ENCODE assay signal across 21 mouse cellular contexts in genomic region chr11:68209506-68209905, GRCm38 (mm10).
DNase-seq lines count a peak whose midpoint lies in the region; ATAC-seq and TF ChIP-seq lines count a peak whose summit lies in the region.
"Had no signal": no experiment of that assay in that cellular context is flagged by ENCODE, and none has a peak within 500 bp of the region (broad histone marks: within the 10 kb centered on the region; RNA-seq: fewer than 3 reads in every experiment).

No protein-coding gene starts in this region.

- peak overlapping the region; percentile 72; the same call in 1 of the 2 replicates for H3K27ac ChIP-seq in stomach, embryonic 14.5 days (ENCODE audit: low read length)
- H3K27ac ChIP-seq in stomach, postnatal 0 days (replicated peaks): no peak overlapping the region; the same call in 1 of the 2 replicates
- peak overlapping the region; percentile 63 for H3K27ac ChIP-seq in intestine, embryonic 16.5 days (ENCODE audit: low read length)
- peak overlapping the region; percentile 82 for H3K27ac ChIP-seq in stomach, embryonic 16.5 days (ENCODE audit: low read length)
- no peak overlapping the region for H3K27ac ChIP-seq in midbrain, embryonic 10.5 days (replicated peaks)
- H3K27ac ChIP-seq: embryonic facial prominence, embryonic 12.5 days; forebrain, embryonic 15.5 days; heart, adult 2 months; heart, embryonic 15.5 days; hindbrain, embryonic 10.5 days; hindbrain, embryonic 15.5 days had no signal

- ATAC-seq in stomach, embryonic 14.5 days (ENCODE audit: insufficient number of reproducible peaks, insufficient read depth, low FRiP score, low read depth): no peak
- no peak for ATAC-seq in stomach, postnatal 0 days (ENCODE audit: low FRiP score, low TSS enrichment)
- peak; percentile 58; the same call in 1 of the 2 replicates for ATAC-seq in granulocyte monocyte progenitor cell, adult 5-6 weeks (replicated peaks; ENCODE audit: poor library complexity, severe bottlenecking)
- ATAC-seq in intestine, embryonic 16.5 days: no peak
- ATAC-seq in stomach, embryonic 16.5 days (ENCODE audit: insufficient read depth, low FRiP score): no peak
- ATAC-seq: activated CD4-positive, CD25-positive, alpha-beta regulatory T cell, adult 4 months; forebrain, embryonic 15.5 days; Patski had no signal

- H3K4me1 ChIP-seq in stomach, embryonic 14.5 days (ENCODE audit: control insufficient read depth, insufficient read depth, low read length): peaks cover 26% of the 10 kb centered on the region; the same call in 1 of the 2 replicates
- no peaks in the 10 kb centered on the region; the same call in 1 of the 2 replicates for H3K4me1 ChIP-seq in stomach, postnatal 0 days (replicated peaks; ENCODE audit: control insufficient read depth, insufficient read depth)
- peaks cover 32% of the 10 kb centered on the region for H3K4me1 ChIP-seq in intestine, embryonic 16.5 days (ENCODE audit: control insufficient read depth, insufficient read depth, low read length)
- peaks cover 37% of the 10 kb centered on the region for H3K4me1 ChIP-seq in stomach, embryonic 16.5 days (ENCODE audit: control insufficient read depth, insufficient read depth, low read length)
- peaks cover 58% of the 10 kb centered on the region for H3K4me1 ChIP-seq in midbrain, embryonic 10.5 days
- H3K4me1 ChIP-seq: forebrain, embryonic 15.5 days had no signal

- no peaks in the 10 kb centered on the region for H3K27me3 ChIP-seq in stomach, embryonic 14.5 days (ENCODE audit: control insufficient read depth, insufficient read depth, low read length)
- no peaks in the 10 kb centered on the region for H3K27me3 ChIP-seq in stomach, postnatal 0 days (ENCODE audit: control insufficient read depth, insufficient read depth, low read length)
- no peaks in the 10 kb centered on the region for H3K27me3 ChIP-seq in intestine, embryonic 16.5 days (replicated peaks; ENCODE audit: control insufficient read depth, insufficient read depth, low read length)
- H3K27me3 ChIP-seq in stomach, embryonic 16.5 days (ENCODE audit: control insufficient read depth, insufficient read depth, low read length): no peaks in the 10 kb centered on the region
- H3K27me3 ChIP-seq in midbrain, embryonic 10.5 days (ENCODE audit: low read depth, poor library complexity, severe bottlenecking): 0 out of 2 replicates have a peak, but pooled peaks cover 16% of the 10 kb centered on the region
- H3K27me3 ChIP-seq: CH12.LX; embryonic facial prominence, embryonic 12.5 days; forebrain, embryonic 15.5 days; heart, embryonic 15.5 days; hindbrain, embryonic 15.5 days; Patski had no signal

- TF ChIP-seq EP300 in stomach, postnatal 0 days (optimal IDR thresholded peaks at IDR 0.05): no peak

- H3K4me2 ChIP-seq in stomach, embryonic 14.5 days (replicated peaks; ENCODE audit: low read depth, low read length): no peak overlapping the region
- H3K4me2 ChIP-seq in stomach, postnatal 0 days (replicated peaks; ENCODE audit: low read depth): no peak overlapping the region
- H3K4me2 ChIP-seq in intestine, embryonic 16.5 days (ENCODE audit: low read depth, low read length): no peak overlapping the region
- no peak overlapping the region for H3K4me2 ChIP-seq in stomach, embryonic 16.5 days (ENCODE audit: low read depth, low read length)
- H3K4me2 ChIP-seq: embryonic facial prominence, embryonic 12.5 days; forebrain, embryonic 15.5 days; heart, embryonic 11.5 days; heart, embryonic 15.5 days; hindbrain, embryonic 15.5 days had no signal

- WGBS in stomach, embryonic 14.5 days: 82% methylated on average over 4 of the region's 4 CpGs
- 72% methylated on average over 4 of the region's 4 CpGs for WGBS in stomach, postnatal 0 days
- WGBS in intestine, embryonic 16.5 days: 80% methylated on average over 4 of the region's 4 CpGs
- 56% methylated on average over 4 of the region's 4 CpGs for WGBS in stomach, embryonic 16.5 days
- 96% methylated on average over 4 of the region's 4 CpGs for WGBS in midbrain, embryonic 10.5 days

- no peak for TF ChIP-seq CTCF in stomach, postnatal 0 days (IDR thresholded peaks at IDR 0.05; ENCODE audit: low read depth)

- H3K4me3 ChIP-seq in stomach, embryonic 14.5 days (ENCODE audit: low read depth, low read length): no peak overlapping the region
- H3K4me3 ChIP-seq in stomach, postnatal 0 days (ENCODE audit: low read depth, low read length): no peak overlapping the region
- H3K4me3 ChIP-seq in intestine, embryonic 16.5 days (ENCODE audit: low read length): no peak overlapping the region
- no peak overlapping the region for H3K4me3 ChIP-seq in stomach, embryonic 16.5 days (replicated peaks; ENCODE audit: low read length)
- no peak overlapping the region for H3K4me3 ChIP-seq in midbrain, embryonic 10.5 days
- H3K4me3 ChIP-seq: embryonic facial prominence, embryonic 12.5 days; forebrain, embryonic 15.5 days; heart, adult 2 months; heart, embryonic 15.5 days; hindbrain, embryonic 10.5 days; hindbrain, embryonic 15.5 days had no signal

- H3K9me3 ChIP-seq in stomach, embryonic 14.5 days (ENCODE audit: control insufficient read depth, low read depth, low read length): no peaks in the 10 kb centered on the region
- H3K9me3 ChIP-seq in stomach, postnatal 0 days (ENCODE audit: control insufficient read depth, low read length): no peaks in the 10 kb centered on the region
- no peaks in the 10 kb centered on the region for H3K9me3 ChIP-seq in intestine, embryonic 16.5 days (ENCODE audit: control insufficient read depth, low read length)
- H3K9me3 ChIP-seq in stomach, embryonic 16.5 days (replicated peaks; ENCODE audit: control insufficient read depth, low read length): no peaks in the 10 kb centered on the region
- no peaks in the 10 kb centered on the region for H3K9me3 ChIP-seq in midbrain, embryonic 10.5 days (replicated peaks)
- H3K9me3 ChIP-seq: embryonic facial prominence, embryonic 12.5 days; forebrain, embryonic 15.5 days; heart, embryonic 15.5 days; hindbrain, embryonic 10.5 days; hindbrain, embryonic 15.5 days had no signal

- 0 out of 2 replicates have a peak, but pooled peaks cover 3% of the 10 kb centered on the region for H3K36me3 ChIP-seq in stomach, embryonic 14.5 days (ENCODE audit: control insufficient read depth, insufficient read depth, low read length)
- no peaks in the 10 kb centered on the region for H3K36me3 ChIP-seq in stomach, postnatal 0 days (ENCODE audit: control insufficient read depth, insufficient read depth, low read length)
- no peaks in the 10 kb centered on the region for H3K36me3 ChIP-seq in intestine, embryonic 16.5 days (ENCODE audit: control insufficient read depth, insufficient read depth, low read length)
- no peaks in the 10 kb centered on the region for H3K36me3 ChIP-seq in stomach, embryonic 16.5 days (ENCODE audit: control insufficient read depth, insufficient read depth, low read length)
- peaks cover 82% of the 10 kb centered on the region for H3K36me3 ChIP-seq in midbrain, embryonic 10.5 days
- H3K36me3 ChIP-seq: embryonic facial prominence, embryonic 12.5 days; forebrain, embryonic 15.5 days; hindbrain, embryonic 15.5 days had no signal

- no peak for DNase-seq in stomach, postnatal 0 days (ENCODE audit: low spot score)
- no peak for DNase-seq in adrenal gland, adult 2 months
- no peak for DNase-seq in midbrain, embryonic 10.5 days (ENCODE audit: low spot score)
- DNase-seq: adrenal gland, postnatal 25 days; cerebellum, adult 2 months; cerebellum, postnatal 10 days; heart, adult 2 months; heart, postnatal 14 days had no signal

- no peak overlapping the region for H3K9ac ChIP-seq in stomach, embryonic 14.5 days (replicated peaks; ENCODE audit: low read depth, low read length)
- no peak overlapping the region for H3K9ac ChIP-seq in stomach, postnatal 0 days (ENCODE audit: low read length)
- H3K9ac ChIP-seq in intestine, embryonic 16.5 days (ENCODE audit: low read depth, low read length): no peak overlapping the region
- H3K9ac ChIP-seq in stomach, embryonic 16.5 days (ENCODE audit: low read length): 0 out of 2 replicates have a peak overlapping the region, but pooled peaks have one; percentile 31
- H3K9ac ChIP-seq: embryonic facial prominence, embryonic 12.5 days; forebrain, embryonic 15.5 days; heart, embryonic 15.5 days; hindbrain, embryonic 15.5 days had no signal

Comparison
In these comparisons a context has a peak if more than half of its experiments do, and no peak if none do; other contexts are left out.
1. H3K27ac ChIP-seq: peak in stomach, embryonic 14.5 days (single experiment), intestine, embryonic 16.5 days (single experiment) and stomach, embryonic 16.5 days (single experiment); none in stomach, postnatal 0 days (single experiment) and midbrain, embryonic 10.5 days (single experiment).